Mouse (Mus musculus) MEL (cell line): ENCODE measurements around the gene Cd200. TPM values are rescaled to one million over a fixed set of nuclear protein-coding genes. Genes with fewer than 3 reads are reported as not detected.

ENCODE experiments used
- DNase-seq: peaks from one replicate; pipeline ENCODE4 v3.0.0; 2011; ENCODE audit warnings: low read depth, low spot score
- H3K27ac ChIP-seq: 2 replicates; pipeline ENCODE4 v1.5.1; 2012; ENCODE audit warnings: low read depth, mild to moderate bottlenecking, control low read depth, low read length, moderate library complexity; ENCODE audit not compliant: control insufficient read depth
- H3K27me3 ChIP-seq, 2 experiments: fragments of 150-350 bp in 1 of 2; sonication (generic) in 1 of 2; 2 replicates each; pipeline ENCODE4 v1.6.1; 2012; ENCODE audit warnings: low read length in 2 of 2, mild to moderate bottlenecking in 2 of 2, improper control_type of control experiment in 1 of 2, moderate library complexity in 1 of 2; ENCODE audit not compliant: insufficient read depth in 2 of 2, control insufficient read depth in 1 of 2
- H3K36me3 ChIP-seq, 2 experiments: 2 replicates each; pipeline ENCODE4 v1.6.1; 2012 to 2014; ENCODE audit warnings: low read length in 2 of 2, improper control_type of control experiment in 1 of 2, inconsistent platforms in 1 of 2, mild to moderate bottlenecking in 1 of 2; ENCODE audit not compliant: insufficient read depth in 2 of 2, control insufficient read depth in 1 of 2
- H3K4me1 ChIP-seq, 2 experiments: fragments of 150-350 bp in 1 of 2; sonication (generic) in 1 of 2; 2 replicates each; pipeline ENCODE4 v1.6.1; 2012; ENCODE audit warnings: low read length in 2 of 2, improper control_type of control experiment in 1 of 2, mild to moderate bottlenecking in 1 of 2; ENCODE audit not compliant: insufficient read depth in 2 of 2, control insufficient read depth in 1 of 2
- H3K4me3 ChIP-seq, 2 experiments: fragments of 150-350 bp in 1 of 2; sonication (generic) in 1 of 2; 2 replicates each; pipeline ENCODE4 v1.5.1; 2012; ENCODE audit warnings: low read depth in 2 of 2, low read length in 2 of 2, mild to moderate bottlenecking in 2 of 2, moderate library complexity in 2 of 2, control low read depth in 1 of 2, improper control_type of control experiment in 1 of 2; ENCODE audit not compliant: control insufficient read depth in 1 of 2, insufficient read depth in 1 of 2
- H3K79me2 ChIP-seq: 2 replicates; pipeline ENCODE4 v1.6.1; 2012; ENCODE audit warnings: mild to moderate bottlenecking, low read length, moderate library complexity; ENCODE audit not compliant: control insufficient read depth, poor library complexity, insufficient read depth
- H3K9ac ChIP-seq: 2 replicates; pipeline ENCODE4 v1.6.1; 2012; ENCODE audit warnings: low read depth, mild to moderate bottlenecking, control low read depth, low read length, moderate library complexity; ENCODE audit not compliant: control insufficient read depth, poor library complexity, severe bottlenecking
- H3K9me3 ChIP-seq: fragments of 150-350 bp; sonication (generic); replicated peaks from 2 replicates; pipeline ENCODE4 v1.6.1; 2012; ENCODE audit warnings: mild to moderate bottlenecking, low read length, improper control_type of control experiment, moderate library complexity; ENCODE audit not compliant: insufficient read depth
- BHLHE40 ChIP-seq: IDR thresholded peaks from 2 replicates; pipeline ENCODE4 v1.6.1; 2012; ENCODE audit warnings: low read depth, mild to moderate bottlenecking, inconsistent platforms, low read length, improper control_type of control experiment, borderline replicate concordance
- CHD2 ChIP-seq: IDR thresholded peaks from 2 replicates; pipeline ENCODE4 v1.6.1; 2011; ENCODE audit warnings: low read length, improper control_type of control experiment
- ELF1 ChIP-seq: IDR thresholded peaks from 2 replicates; pipeline ENCODE4 v1.6.1; 2014; ENCODE audit warnings: low read depth, mild to moderate bottlenecking, inconsistent platforms, low read length, improper control_type of control experiment, moderate library complexity
- GATA1 ChIP-seq: IDR thresholded peaks from 2 replicates; pipeline ENCODE4 v1.6.1; 2011; ENCODE audit warnings: low read depth, low read length, improper control_type of control experiment
- HCFC1 ChIP-seq: IDR thresholded peaks from 2 replicates; pipeline ENCODE4 v1.6.1; 2012; ENCODE audit warnings: low read depth, mild to moderate bottlenecking, inconsistent platforms, low read length, improper control_type of control experiment, moderate library complexity
- JUND ChIP-seq: IDR thresholded peaks from 2 replicates; pipeline ENCODE4 v1.6.1; 2011; ENCODE audit warnings: low read depth, mild to moderate bottlenecking, improper control_type of control experiment, low read length
- KAT2A ChIP-seq: conservative IDR thresholded peaks from 2 replicates; pipeline ENCODE4 v1.6.1; 2012; ENCODE audit warnings: low read depth, low read length, improper control_type of control experiment, inconsistent platforms
- MAFK ChIP-seq: IDR thresholded peaks from 2 replicates; pipeline ENCODE4 v1.6.1; 2011; ENCODE audit warnings: low read depth, mild to moderate bottlenecking, low read length, improper control_type of control experiment, borderline replicate concordance
- MAZ ChIP-seq: IDR thresholded peaks from 2 replicates; pipeline ENCODE4 v1.6.1; 2012; ENCODE audit warnings: low read depth, mild to moderate bottlenecking, inconsistent platforms, low read length, improper control_type of control experiment
- MEF2A ChIP-seq: IDR thresholded peaks from 2 replicates; pipeline ENCODE4 v1.6.1; 2014; ENCODE audit warnings: low read depth, mild to moderate bottlenecking, inconsistent platforms, low read length, improper control_type of control experiment; ENCODE audit not compliant: poor library complexity, insufficient replicate concordance, severe bottlenecking; ENCODE audit errors: extremely low read depth
- MYB ChIP-seq: IDR thresholded peaks from 2 replicates; pipeline ENCODE4 v1.6.1; 2011; ENCODE audit warnings: mild to moderate bottlenecking, low read depth, low read length, improper control_type of control experiment
- MYC ChIP-seq: IDR thresholded peaks from 2 replicates; pipeline ENCODE4 v1.6.1; 2011; ENCODE audit warnings: low read depth, mild to moderate bottlenecking, low read length, improper control_type of control experiment, moderate library complexity
- NRF1 ChIP-seq: IDR thresholded peaks from 2 replicates; pipeline ENCODE4 v1.6.1; 2014; ENCODE audit warnings: low read depth, mild to moderate bottlenecking, inconsistent platforms, low read length, improper control_type of control experiment, moderate library complexity; ENCODE audit not compliant: poor library complexity, insufficient read depth, severe bottlenecking
- RAD21 ChIP-seq: IDR thresholded peaks from 2 replicates; pipeline ENCODE4 v1.6.1; 2011; ENCODE audit warnings: mild to moderate bottlenecking, low read depth, low read length, improper control_type of control experiment
- RCOR1 ChIP-seq: IDR thresholded peaks from 2 replicates; pipeline ENCODE4 v1.6.1; 2012; ENCODE audit warnings: low read depth, mild to moderate bottlenecking, inconsistent platforms, low read length, improper control_type of control experiment
- SIN3A ChIP-seq: IDR thresholded peaks from 2 replicates; pipeline ENCODE4 v1.6.1; 2012; ENCODE audit warnings: low read length, improper control_type of control experiment, inconsistent platforms
- SMC3 ChIP-seq: IDR thresholded peaks from 2 replicates; pipeline ENCODE4 v1.6.1; 2011; ENCODE audit warnings: low read depth, low read length, improper control_type of control experiment
- UBTF ChIP-seq: IDR thresholded peaks from 2 replicates; pipeline ENCODE4 v1.6.1; 2012; ENCODE audit warnings: low read depth, mild to moderate bottlenecking, inconsistent platforms, low read length, improper control_type of control experiment, moderate library complexity, borderline replicate concordance; ENCODE audit not compliant: insufficient read depth
- ZC3H11A ChIP-seq: IDR thresholded peaks from 2 replicates; pipeline ENCODE4 v1.6.1; 2012; ENCODE audit warnings: low read depth, mild to moderate bottlenecking, inconsistent platforms, low read length, improper control_type of control experiment
- ZKSCAN1 ChIP-seq: IDR thresholded peaks from 2 replicates; pipeline ENCODE4 v1.6.1; 2012; ENCODE audit warnings: low read depth, mild to moderate bottlenecking, inconsistent platforms, low read length, improper control_type of control experiment, moderate library complexity
- ZNF384 ChIP-seq: IDR thresholded peaks from 2 replicates; pipeline ENCODE4 v1.6.1; 2012; ENCODE audit warnings: low read depth, mild to moderate bottlenecking, inconsistent platforms, low read length, improper control_type of control experiment
- polyA plus RNA-seq, 2 experiments: library from polyadenylated mRNA; stranded (reverse) in 1 of 2; unstranded in 1 of 2; fragments of >175 nt in 1 of 2; fragments of >200 nt in 1 of 2; gene quantifications; 2 replicates each; pipeline versions ENCODE4 v1.2.1 to v1.2.4; 2012; ENCODE audit warnings: low replicate concordance in 2 of 2, low read depth in 1 of 2; ENCODE audit not compliant: insufficient read length in 2 of 2, insufficient read depth in 1 of 2, missing spikeins in 1 of 2
- total RNA-seq: library from RNA; depleted of rRNA; stranded (reverse); fragments of 300-350 nt; gene quantifications from 2 replicates; pipeline ENCODE4 v1.2.3, GENCODE M21; 2012

The Cd200 gene
- total and polyA plus RNA-seq, 3 experiments, result not detected

- Histone ChIP-seq H3K9ac (no peak overlapping the region), H3K27me3 (no peaks in the 10 kb centered on the region), H3K79me2 (no peaks in the 10 kb centered on the region), H3K4me1 (no peaks in the 10 kb centered on the region), H3K4me3 (no peak overlapping the region), H3K9me3 (no peaks in the 10 kb centered on the region), H3K36me3 (no peaks in the 10 kb centered on the region), H3K27ac (no peak overlapping the region)
- TF ChIP-seq NRF1 (no peak), ZKSCAN1 (no peak), MYB (no peak), JUND (no peak), ELF1 (no peak), BHLHE40 (no peak)
- no peak for DNase-seq
Observed at GRCm38 (mm10) chr16:45371076-45371475, 37.8 kb downstream of the Cd200 start.

- Histone ChIP-seq H3K27me3 (no peaks in the 10 kb centered on the region), H3K27ac (no peak overlapping the region), H3K9me3 (no peaks in the 10 kb centered on the region), H3K36me3 (no peaks in the 10 kb centered on the region), H3K4me3 (no peak overlapping the region), H3K9ac (no peak overlapping the region), H3K4me1 (no peaks in the 10 kb centered on the region), H3K79me2 (no peaks in the 10 kb centered on the region)
- DNase-seq, result no peak
- no peak for TF ChIP-seq JUND
- no peak for TF ChIP-seq SMC3
- no peak for TF ChIP-seq KAT2A
- no peak for TF ChIP-seq SIN3A
- TF ChIP-seq ZKSCAN1, result no peak
- no peak for TF ChIP-seq HCFC1
- TF ChIP-seq MAZ, result no peak
- TF ChIP-seq MYC, result no peak
- no peak for TF ChIP-seq UBTF
- no peak for TF ChIP-seq RAD21
- no peak for TF ChIP-seq CHD2
- TF ChIP-seq MAFK, result no peak
- no peak for TF ChIP-seq ZNF384
- no peak for TF ChIP-seq RCOR1
- TF ChIP-seq MYB, result no peak
- TF ChIP-seq MEF2A, result no peak
- no peak for TF ChIP-seq GATA1
- no peak for TF ChIP-seq ZC3H11A
Observed at GRCm38 (mm10) chr16:45369285-45369965, 39.4 kb downstream of the Cd200 start.
